Mouse (Mus musculus): ENCODE measurements around the gene Eml2. TPM values are rescaled to one million over a fixed set of nuclear protein-coding genes. Genes with fewer than 3 reads are reported as not detected.
A peak's percentile ranks its signal among the peaks of the same experiment; 100 is the strongest.

Eml2 gene
- polyA plus RNA-seq, 1 experiment from 2014 or later = 14.4 TPM

- no peaks in the 10 kb centered on the region for H3K9me3 ChIP-seq (ENCODE audit: control insufficient read depth, low read length)
- H3K4me1 ChIP-seq (replicated peaks; ENCODE audit: control insufficient read depth, insufficient read depth, low read length) = peaks cover 20% of the 10 kb centered on the region
- H3K27ac ChIP-seq (ENCODE audit: low read length) = no peak overlapping the region; the same call in 1 of the 2 replicates
- H3K9ac ChIP-seq (replicated peaks; ENCODE audit: low read depth, low read length) = peak overlapping the region; percentile 58
- 42% methylated on average over 5 of the region's 5 CpGs for WGBS
- ATAC-seq = no peak
- H3K4me2 ChIP-seq (ENCODE audit: low read length) = peak overlapping the region; percentile 71
- H3K27me3 ChIP-seq (replicated peaks; ENCODE audit: control insufficient read depth, insufficient read depth, low read length) = no peaks in the 10 kb centered on the region
- H3K36me3 ChIP-seq (ENCODE audit: control insufficient read depth, insufficient read depth) = no peaks in the 10 kb centered on the region
- H3K4me3 ChIP-seq (replicated peaks; ENCODE audit: low read length) = peak overlapping the region; percentile 52
Measured at GRCm38 (mm10) chr7:19229404-19229803, 53.2 kb downstream of the Eml2 start.

- Histone ChIP-seq H3K4me2 (ENCODE audit: low read length) (no peak overlapping the region), H3K9me3 (ENCODE audit: control insufficient read depth, low read length) (no peaks in the 10 kb centered on the region), H3K27ac (ENCODE audit: low read length) (no peak overlapping the region), H3K9ac (replicated peaks; ENCODE audit: low read depth, low read length) (peak overlapping the region; percentile 58; the same call in 1 of the 2 replicates), H3K4me1 (replicated peaks; ENCODE audit: control insufficient read depth, insufficient read depth, low read length) (peaks cover 20% of the 10 kb centered on the region), H3K36me3 (ENCODE audit: control insufficient read depth, insufficient read depth) (no peaks in the 10 kb centered on the region), H3K4me3 (replicated peaks; ENCODE audit: low read length) (no peak overlapping the region), H3K27me3 (replicated peaks; ENCODE audit: control insufficient read depth, insufficient read depth, low read length) (no peaks in the 10 kb centered on the region)
- no peak for ATAC-seq
- WGBS = 93% methylated on average over 2 of the region's 2 CpGs
Measured at GRCm38 (mm10) chr7:19230041-19230580, 53.9 kb downstream of the Eml2 start.

- H3K9ac ChIP-seq (replicated peaks; ENCODE audit: low read depth, low read length) = no peak overlapping the region
- 94% methylated on average over 5 of the region's 5 CpGs for WGBS
Measured at GRCm38 (mm10) chr7:19230899-19231298, 54.7 kb downstream of the Eml2 start.

GRCm38 (mm10) chr7:19231849-19232248 lies 55.6 kb downstream of the Eml2 start:
- H3K9me3 ChIP-seq (ENCODE audit: control insufficient read depth, low read length) = no peaks in the 10 kb centered on the region
- no peak overlapping the region for H3K4me2 ChIP-seq (ENCODE audit: low read length)
- no peak overlapping the region for H3K9ac ChIP-seq (replicated peaks; ENCODE audit: low read depth, low read length)
- H3K4me3 ChIP-seq (replicated peaks; ENCODE audit: low read length) = no peak overlapping the region
- H3K27me3 ChIP-seq (replicated peaks; ENCODE audit: control insufficient read depth, insufficient read depth, low read length) = no peaks in the 10 kb centered on the region
- peaks cover 20% of the 10 kb centered on the region for H3K4me1 ChIP-seq (replicated peaks; ENCODE audit: control insufficient read depth, insufficient read depth, low read length)
- no peak for ATAC-seq
- H3K36me3 ChIP-seq (ENCODE audit: control insufficient read depth, insufficient read depth) = no peaks in the 10 kb centered on the region
- WGBS = 91% methylated on average over 3 of the region's 3 CpGs
- H3K27ac ChIP-seq (ENCODE audit: low read length) = no peak overlapping the region

More at GRCm38 (mm10) chr7:19230899-19231298, 54.7 kb downstream of the Eml2 start:
- H3K27me3 ChIP-seq (replicated peaks; ENCODE audit: control insufficient read depth, insufficient read depth, low read length) = no peaks in the 10 kb centered on the region
- H3K27ac ChIP-seq (ENCODE audit: low read length) = no peak overlapping the region
- no peak overlapping the region for H3K4me2 ChIP-seq (ENCODE audit: low read length)
- no peak overlapping the region for H3K4me3 ChIP-seq (replicated peaks; ENCODE audit: low read length)
- no peaks in the 10 kb centered on the region for H3K36me3 ChIP-seq (ENCODE audit: control insufficient read depth, insufficient read depth)
- H3K4me1 ChIP-seq (replicated peaks; ENCODE audit: control insufficient read depth, insufficient read depth, low read length) = peaks cover 20% of the 10 kb centered on the region
- no peaks in the 10 kb centered on the region for H3K9me3 ChIP-seq (ENCODE audit: control insufficient read depth, low read length)
- ATAC-seq = no peak

- H3K36me3 ChIP-seq (ENCODE audit: control insufficient read depth, insufficient read depth) = no peaks in the 10 kb centered on the region
- 82% methylated on average over 5 of the region's 5 CpGs for WGBS
- H3K27ac ChIP-seq (ENCODE audit: low read length) = no peak overlapping the region
- H3K9me3 ChIP-seq (ENCODE audit: control insufficient read depth, low read length) = no peaks in the 10 kb centered on the region
- no peak overlapping the region for H3K9ac ChIP-seq (replicated peaks; ENCODE audit: low read depth, low read length)
- no peak for ATAC-seq
- peaks cover 9% of the 10 kb centered on the region for H3K4me1 ChIP-seq (replicated peaks; ENCODE audit: control insufficient read depth, insufficient read depth, low read length)
- H3K4me3 ChIP-seq (replicated peaks; ENCODE audit: low read length) = no peak overlapping the region
- H3K27me3 ChIP-seq (replicated peaks; ENCODE audit: control insufficient read depth, insufficient read depth, low read length) = no peaks in the 10 kb centered on the region
- H3K4me2 ChIP-seq (ENCODE audit: low read length) = no peak overlapping the region
Measured at GRCm38 (mm10) chr7:19234652-19235051, 58.4 kb downstream of the Eml2 start.

- H3K9me3 ChIP-seq (ENCODE audit: control insufficient read depth, low read length) = no peaks in the 10 kb centered on the region
- 92% methylated on average over 2 of the region's 2 CpGs for WGBS
- no peak overlapping the region for H3K4me3 ChIP-seq (replicated peaks; ENCODE audit: low read length)
- H3K36me3 ChIP-seq (ENCODE audit: control insufficient read depth, insufficient read depth) = no peaks in the 10 kb centered on the region
- peaks cover 8% of the 10 kb centered on the region for H3K4me1 ChIP-seq (replicated peaks; ENCODE audit: control insufficient read depth, insufficient read depth, low read length)
- H3K9ac ChIP-seq (replicated peaks; ENCODE audit: low read depth, low read length) = no peak overlapping the region
- no peak overlapping the region for H3K27ac ChIP-seq (ENCODE audit: low read length)
- no peaks in the 10 kb centered on the region for H3K27me3 ChIP-seq (replicated peaks; ENCODE audit: control insufficient read depth, insufficient read depth, low read length)
- no peak for ATAC-seq
- H3K4me2 ChIP-seq (ENCODE audit: low read length) = no peak overlapping the region
Measured at GRCm38 (mm10) chr7:19235092-19235671, 59.0 kb downstream of the Eml2 start.

GRCm38 (mm10) chr7:19236411-19236810 lies 60.2 kb downstream of the Eml2 start:
- 0 out of 2 replicates have a peak overlapping the region, but pooled peaks have one; percentile 17 for H3K9ac ChIP-seq (replicated peaks; ENCODE audit: low read depth, low read length)

GRCm38 (mm10) chr7:19238344-19238743 lies 62.1 kb downstream of the Eml2 start:
- ATAC-seq = no peak
- H3K4me3 ChIP-seq (replicated peaks; ENCODE audit: low read length) = no peak overlapping the region
- peaks cover 8% of the 10 kb centered on the region for H3K4me1 ChIP-seq (replicated peaks; ENCODE audit: control insufficient read depth, insufficient read depth, low read length)
- no peak overlapping the region for H3K27ac ChIP-seq (ENCODE audit: low read length)
- H3K9me3 ChIP-seq (ENCODE audit: control insufficient read depth, low read length) = no peaks in the 10 kb centered on the region
- 95% methylated on average over 4 of the region's 4 CpGs for WGBS
- H3K4me2 ChIP-seq (ENCODE audit: low read length) = no peak overlapping the region
- no peak overlapping the region for H3K9ac ChIP-seq (replicated peaks; ENCODE audit: low read depth, low read length)
- no peaks in the 10 kb centered on the region for H3K36me3 ChIP-seq (ENCODE audit: control insufficient read depth, insufficient read depth)
- no peaks in the 10 kb centered on the region for H3K27me3 ChIP-seq (replicated peaks; ENCODE audit: control insufficient read depth, insufficient read depth, low read length)

More at GRCm38 (mm10) chr7:19236411-19236810, 60.2 kb downstream of the Eml2 start:
- Histone ChIP-seq H3K4me2 (ENCODE audit: low read length) (no peak overlapping the region), H3K4me3 (replicated peaks; ENCODE audit: low read length) (no peak overlapping the region), H3K36me3 (ENCODE audit: control insufficient read depth, insufficient read depth) (no peaks in the 10 kb centered on the region), H3K27ac (ENCODE audit: low read length) (no peak overlapping the region), H3K27me3 (replicated peaks; ENCODE audit: control insufficient read depth, insufficient read depth, low read length) (no peaks in the 10 kb centered on the region), H3K9me3 (ENCODE audit: control insufficient read depth, low read length) (no peaks in the 10 kb centered on the region), H3K4me1 (replicated peaks; ENCODE audit: control insufficient read depth, insufficient read depth, low read length) (peaks cover 8% of the 10 kb centered on the region)
- ATAC-seq = no peak
- WGBS = 61% methylated on average over 2 of the region's 2 CpGs

- WGBS = 0% methylated on average over 1 of the region's 1 CpGs
- H3K27ac ChIP-seq (ENCODE audit: low read length) = peak overlapping the region; percentile 37
Measured at GRCm38 (mm10) chr7:19239423-19239822, 63.2 kb downstream of the Eml2 start.

More at GRCm38 (mm10) chr7:19239423-19239822, 63.2 kb downstream of the Eml2 start:
- no peak overlapping the region for H3K4me2 ChIP-seq (ENCODE audit: low read length)
- H3K36me3 ChIP-seq (ENCODE audit: control insufficient read depth, insufficient read depth) = no peaks in the 10 kb centered on the region
- H3K9me3 ChIP-seq (ENCODE audit: control insufficient read depth, low read length) = no peaks in the 10 kb centered on the region
- H3K27me3 ChIP-seq (replicated peaks; ENCODE audit: control insufficient read depth, insufficient read depth, low read length) = no peaks in the 10 kb centered on the region
- H3K4me1 ChIP-seq (replicated peaks; ENCODE audit: control insufficient read depth, insufficient read depth, low read length) = peaks cover 8% of the 10 kb centered on the region
- no peak overlapping the region for H3K4me3 ChIP-seq (replicated peaks; ENCODE audit: low read length)
- ATAC-seq = peak; percentile 94
- no peak overlapping the region for H3K9ac ChIP-seq (replicated peaks; ENCODE audit: low read depth, low read length)
